Mouse (Mus musculus) WW6 (cell line): ENCODE measurements around the gene Ugt2b5.
"Not testable (repeated sequence)": the region's sequence is repeated elsewhere in the genome, so short reads cannot be mapped to it uniquely, and the experiment has no call there.

Source experiments
- DNase-seq: peaks from one replicate; pipeline ENCODE4 v3.0.0-alpha.2; 2013; ENCODE audit warnings: low read depth, low spot score

The Ugt2b5 gene

GRCm38 (mm10) chr5:87140196-87140595, at the start of gene Ugt2b5:
Ugt2b5 (minus strand) TSS chr5:87140318.
- not testable (repeated sequence) for DNase-seq

GRCm38 (mm10) chr5:87175780-87176179, 35.7 kb upstream of the Ugt2b5 start:
- not testable (repeated sequence) for DNase-seq

GRCm38 (mm10) chr5:87174671-87175070, 34.6 kb upstream of the Ugt2b5 start:
- DNase-seq = no peak

- DNase-seq = no peak
Measured at GRCm38 (mm10) chr5:87147741-87148454, 7.8 kb upstream of the Ugt2b5 start.

- DNase-seq = no peak
Measured at GRCm38 (mm10) chr5:87142865-87143456, 2.8 kb upstream of the Ugt2b5 start.

GRCm38 (mm10) chr5:87103697-87104096, 36.4 kb downstream of the Ugt2b5 start:
- DNase-seq = not testable (repeated sequence)

- no peak for DNase-seq
Measured at GRCm38 (mm10) chr5:87092346-87093027, 47.6 kb downstream of the Ugt2b5 start, which contains the start of gene Ugt2b36. Ugt2b36 (minus strand) TSS chr5:87092555.

GRCm38 (mm10) chr5:87091111-87091510, 49.0 kb downstream of the Ugt2b5 start:
- DNase-seq = no peak

- no peak for DNase-seq
Measured at GRCm38 (mm10) chr5:87089264-87089663, 50.9 kb downstream of the Ugt2b5 start.

- no peak for DNase-seq
Measured at GRCm38 (mm10) chr5:87086269-87086668, 53.8 kb downstream of the Ugt2b5 start.
